Mouse (Mus musculus) midbrain, embryonic 13.5 days (tissue): ENCODE measurements around the gene Gm10750. TPM values are rescaled to one million over a fixed set of nuclear protein-coding genes. Genes with fewer than 3 reads are reported as not detected.
"Not testable (repeated sequence)": the region's sequence is repeated elsewhere in the genome, so short reads cannot be mapped to it uniquely, and the experiment has no call there.

Experiments used
- ATAC-seq: fragments of 200-750 bp; cut with Nextera tagmentation; 2 replicates; pipeline ENCODE4 v1.8.0; 2017; ENCODE audit warnings: mild to moderate bottlenecking, moderate TSS enrichment, moderate library complexity
- H3K27ac ChIP-seq: fragments of 300-500 bp; sonication (generic); 2 replicates; pipeline ENCODE4 v1.5.1; 2015; ENCODE audit warnings: inconsistent platforms, mild to moderate bottlenecking, moderate library complexity
- H3K27me3 ChIP-seq: fragments of 300-500 bp; sonication (generic); 2 replicates; pipeline ENCODE4 v1.6.1; 2015; ENCODE audit warnings: mild to moderate bottlenecking, inconsistent platforms
- H3K36me3 ChIP-seq: fragments of 300-500 bp; sonication (generic); 2 replicates; pipeline ENCODE4 v1.6.1; 2015; ENCODE audit warnings: mild to moderate bottlenecking, inconsistent platforms
- H3K4me1 ChIP-seq: fragments of 300-500 bp; sonication (generic); replicated peaks from 2 replicates; pipeline ENCODE4 v1.6.1; 2015; ENCODE audit warnings: inconsistent platforms
- H3K4me2 ChIP-seq: fragments of 300-500 bp; sonication (generic); replicated peaks from 2 replicates; pipeline ENCODE4 v1.6.1; 2015; ENCODE audit warnings: moderate library complexity, mild to moderate bottlenecking, inconsistent platforms
- H3K4me3 ChIP-seq: fragments of 300-500 bp; sonication (generic); replicated peaks from 2 replicates; pipeline ENCODE4 v1.5.1; 2015; ENCODE audit warnings: mild to moderate bottlenecking, inconsistent platforms
- H3K9ac ChIP-seq: fragments of 300-500 bp; sonication (generic); replicated peaks from 2 replicates; pipeline ENCODE4 v1.6.1; 2015; ENCODE audit warnings: mild to moderate bottlenecking, inconsistent platforms
- H3K9me3 ChIP-seq: fragments of 300-500 bp; sonication (generic); 2 replicates; pipeline ENCODE4 v1.6.1; 2016; ENCODE audit warnings: mild to moderate bottlenecking, inconsistent platforms
- WGBS: fragments of 180-500 bp; shearing (Covaris S2); methylation state at CpG from one replicate; pipeline ENCODE4 v1.1.7; 2015; 5-methylcytosine and 5-hydroxymethylcytosine counted together
- polyA plus RNA-seq: library from polyadenylated mRNA; unstranded; fragments of >200 nt; fragmentation: Nextera tagmentation; extraction: Ambion mirVana; gene quantifications from 2 replicates; pipeline ENCODE4 v1.2.1, GENCODE M21; 2015

Gm10750 gene
- polyA plus RNA-seq: not detected in 2 replicates

- H3K27ac ChIP-seq, H3K4me3 ChIP-seq, H3K4me2 ChIP-seq, ATAC-seq, H3K9me3 ChIP-seq, H3K9ac ChIP-seq, H3K36me3 ChIP-seq, H3K4me1 ChIP-seq, H3K27me3 ChIP-seq: not testable (repeated sequence)
- 81% methylated on average over 5 of the region's 5 CpGs for WGBS
Observed at GRCm38 (mm10) chr2:149017137-149017536, at the start of gene Gm10750. Gene Gm10750, minus strand, starts transcription at chr2:149017237.

- ATAC-seq: no peak
- Histone ChIP-seq H3K27me3 (no peaks in the 10 kb centered on the region), H3K9ac (no peak overlapping the region), H3K4me1 (no peaks in the 10 kb centered on the region), H3K9me3 (peaks cover 7% of the 10 kb centered on the region; the same call in 1 of the 2 replicates), H3K4me2 (no peak overlapping the region), H3K36me3 (no peaks in the 10 kb centered on the region), H3K4me3 (no peak overlapping the region), H3K27ac (no peak overlapping the region)
- WGBS: 77% methylated on average over 2 of the region's 2 CpGs
Observed at GRCm38 (mm10) chr2:149004826-149005225, 12.2 kb downstream of the Gm10750 start.

- Histone ChIP-seq H3K4me1 (no peaks in the 10 kb centered on the region), H3K4me3 (no peak within 1 kb of the TSS), H3K9me3 (peaks cover 7% of the 10 kb centered on the region; the same call in 1 of the 2 replicates), H3K9ac (no peak within 1 kb of the TSS), H3K27me3 (no peaks in the 10 kb centered on the region), H3K27ac (no peak within 1 kb of the TSS), H3K36me3 (no peaks in the 10 kb centered on the region), H3K4me2 (no peak within 1 kb of the TSS)
- ATAC-seq: no peak
Observed at GRCm38 (mm10) chr2:149003151-149003550, 13.9 kb downstream of the Gm10750 start, which contains the start of gene Gm1330. Gene Gm1330, minus strand, starts transcription at chr2:149003251.

- H3K4me3 ChIP-seq: no peak overlapping the region
- WGBS: 94% methylated on average over 2 of the region's 2 CpGs
- H3K27ac ChIP-seq: no peak overlapping the region
- no peak overlapping the region for H3K4me2 ChIP-seq
- H3K36me3 ChIP-seq: no peaks in the 10 kb centered on the region
- H3K27me3 ChIP-seq: no peaks in the 10 kb centered on the region
- H3K4me1 ChIP-seq: no peaks in the 10 kb centered on the region
- ATAC-seq: no peak
- H3K9ac ChIP-seq: no peak overlapping the region
- peaks cover 6% of the 10 kb centered on the region; the same call in 1 of the 2 replicates for H3K9me3 ChIP-seq
Observed at GRCm38 (mm10) chr2:148995133-148995532, 21.9 kb downstream of the Gm10750 start.

Other genes starting within 250 kb of the Gm10750 start
- not detected in 2 replicates for gene Cst11, start 245.7 kb downstream of the Gm10750 start, polyA plus RNA-seq
- not detected in 2 replicates for gene 8030411F24Rik, start 235.2 kb downstream of the Gm10750 start, polyA plus RNA-seq
- not detected in 2 replicates for gene Cst12, start 227.9 kb downstream of the Gm10750 start, polyA plus RNA-seq
- gene Cst8, start 218.5 kb downstream of the Gm10750 start, polyA plus RNA-seq: not detected in 2 replicates
- gene Cst13, start 197.2 kb downstream of the Gm10750 start, polyA plus RNA-seq: not detected in 2 replicates
- gene Cst9, start 182.1 kb downstream of the Gm10750 start, polyA plus RNA-seq: not detected in 2 replicates
- not detected in 2 replicates for gene 9230104L09Rik, start 152.2 kb downstream of the Gm10750 start, polyA plus RNA-seq
- 436 and 465 TPM in 2 replicates for gene Cst3, start 141.5 kb downstream of the Gm10750 start, polyA plus RNA-seq
- not detected in 2 replicates for gene Gm1330, start 14.0 kb downstream of the Gm10750 start, polyA plus RNA-seq